Mouse (Mus musculus): ENCODE results near the gene Tsga10.
A peak's percentile ranks its signal among the peaks of the same experiment; 100 is the strongest.

DNA sequence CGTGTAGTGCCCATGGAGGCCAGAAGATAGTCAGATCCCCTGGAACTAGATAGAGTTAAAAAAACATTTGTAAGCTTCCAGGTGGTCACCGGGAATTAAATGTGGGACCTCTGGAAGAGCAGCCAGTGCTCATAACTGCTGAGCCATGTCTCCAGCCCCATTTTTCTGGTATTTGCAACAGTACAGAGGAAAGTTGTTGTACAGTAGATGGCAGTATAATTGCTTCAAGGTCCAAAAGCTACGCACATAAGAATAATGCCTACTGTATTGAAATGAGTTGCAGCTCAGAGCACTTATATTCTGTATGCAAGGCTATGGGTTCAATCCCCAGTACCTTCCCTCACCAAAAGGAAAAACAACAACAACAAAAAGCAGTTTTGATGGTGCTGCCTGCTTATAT lies 25.2 kb upstream of the Tsga10 start:
- TF ChIP-seq EP300 (IDR thresholded peaks at IDR 0.05; ENCODE audit: low read depth) (no peak), CTCF (IDR thresholded peaks at IDR 0.05; ENCODE audit: low read depth) (peak; percentile 31; the same call in 1 of the 2 replicates)
